Mouse (Mus musculus) midbrain, postnatal 0 days (tissue): ENCODE measurements at regions not wholly inside any gene's neighbourhood (a gene's known extent, or its start where the extent isn't known, plus 50 kb on each side); places are given as distances from the start of the nearest gene placed in this dataset.

Source experiments
- ATAC-seq: fragments of 200-750 bp; cut with Nextera tagmentation; 2 replicates; pipeline ENCODE4 v1.8.0; 2017; ENCODE audit warnings: moderate number of reproducible peaks, mild to moderate bottlenecking, moderate TSS enrichment, moderate library complexity; ENCODE audit not compliant: low FRiP score
- DNase-seq: peaks from one replicate; pipeline ENCODE4 v3.0.0-alpha.2; 2015; ENCODE audit warnings: low spot score
- H3K27ac ChIP-seq: fragments of 300-500 bp; sonication (generic); 2 replicates; pipeline ENCODE4 v1.5.1; 2014; ENCODE audit warnings: low read depth, mild to moderate bottlenecking, low read length, mixed read lengths
- H3K27me3 ChIP-seq: fragments of 300-500 bp; sonication (generic); 2 replicates; pipeline ENCODE4 v1.6.1; 2014; ENCODE audit warnings: low read length, control low read depth, mixed read lengths; ENCODE audit not compliant: insufficient read depth
- H3K36me3 ChIP-seq: fragments of 300-500 bp; sonication (generic); 2 replicates; pipeline ENCODE4 v1.6.1; 2014; ENCODE audit warnings: low read length, control low read depth, mixed read lengths; ENCODE audit not compliant: insufficient read depth
- H3K4me1 ChIP-seq: fragments of 300-500 bp; sonication (generic); 2 replicates; pipeline ENCODE4 v1.6.1; 2014; ENCODE audit warnings: mild to moderate bottlenecking, control low read depth, antibody characterized with exemption, low read length, mixed read lengths; ENCODE audit not compliant: insufficient read depth
- H3K4me2 ChIP-seq: fragments of 300-500 bp; sonication (generic); 2 replicates; pipeline ENCODE4 v1.6.1; 2014; ENCODE audit warnings: low read depth, mild to moderate bottlenecking, low read length, mixed read lengths; ENCODE audit not compliant: poor library complexity, severe bottlenecking
- H3K4me3 ChIP-seq: fragments of 300-500 bp; sonication (generic); 2 replicates; pipeline ENCODE4 v1.5.1; 2014; ENCODE audit warnings: low read depth, mild to moderate bottlenecking, low read length, moderate library complexity
- H3K9ac ChIP-seq: fragments of 300-500 bp; sonication (generic); replicated peaks from 2 replicates; pipeline ENCODE4 v1.6.1; 2014; ENCODE audit warnings: mild to moderate bottlenecking, low read length, moderate library complexity, mixed read lengths; ENCODE audit not compliant: poor library complexity, severe bottlenecking
- H3K9me3 ChIP-seq: fragments of 300-500 bp; sonication (generic); 2 replicates; pipeline ENCODE4 v1.6.1; 2016; ENCODE audit warnings: low read length, control low read depth
- CTCF ChIP-seq: IDR thresholded peaks from 2 replicates; pipeline ENCODE4 v1.5.1; 2016; ENCODE audit warnings: antibody characterized with exemption, mild to moderate bottlenecking
- WGBS: fragments of 180-500 bp; shearing (Covaris S2); extraction: QIAGEN DNeasy Blood & Tissue Kit; methylation state at CpG from one replicate; pipeline ENCODE4 v1.1.7; 2014; 5-methylcytosine and 5-hydroxymethylcytosine counted together

DNA sequence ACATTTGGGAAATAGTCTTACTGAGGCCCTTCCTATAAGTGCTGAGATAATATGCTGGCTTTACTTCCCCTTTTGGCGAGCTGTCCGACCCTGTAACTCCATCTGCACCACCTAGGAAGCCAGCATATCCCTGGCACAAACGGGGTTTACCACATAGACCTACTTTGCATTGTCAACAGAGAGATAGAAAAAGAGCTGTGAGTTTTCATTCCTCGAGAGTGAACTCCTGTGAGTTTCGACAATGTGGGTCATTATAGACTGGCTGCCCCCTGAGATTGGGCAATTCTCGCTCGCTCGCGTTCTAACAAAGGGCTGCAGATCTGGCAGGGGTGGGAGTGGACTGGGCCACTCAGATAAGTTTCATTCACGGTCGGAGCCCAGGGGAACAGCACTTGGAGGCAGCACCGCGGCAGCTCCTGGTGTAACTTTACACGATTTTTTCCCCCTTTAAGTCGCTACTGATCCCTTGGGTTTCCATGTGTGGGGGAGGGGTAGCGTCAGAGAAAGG, 98.3 kb upstream of the Adgrl2 start:
- WGBS: 4% methylated on average over 16 of the region's 16 CpGs
- Histone ChIP-seq H3K4me1 (no peaks in the 10 kb centered on the region; the same call in 1 of the 2 replicates), H3K9ac (0 out of 2 replicates have a peak overlapping the region, but pooled peaks have one; percentile 14), H3K36me3 (no peaks in the 10 kb centered on the region), H3K4me3 (peak overlapping the region; percentile 20), H3K9me3 (no peaks in the 10 kb centered on the region), H3K27me3 (no peaks in the 10 kb centered on the region), H3K27ac (no peak overlapping the region), H3K4me2 (peak overlapping the region; percentile 48)
- no peak for TF ChIP-seq CTCF
- DNase-seq (peak; percentile 12), ATAC-seq (no peak)

DNA sequence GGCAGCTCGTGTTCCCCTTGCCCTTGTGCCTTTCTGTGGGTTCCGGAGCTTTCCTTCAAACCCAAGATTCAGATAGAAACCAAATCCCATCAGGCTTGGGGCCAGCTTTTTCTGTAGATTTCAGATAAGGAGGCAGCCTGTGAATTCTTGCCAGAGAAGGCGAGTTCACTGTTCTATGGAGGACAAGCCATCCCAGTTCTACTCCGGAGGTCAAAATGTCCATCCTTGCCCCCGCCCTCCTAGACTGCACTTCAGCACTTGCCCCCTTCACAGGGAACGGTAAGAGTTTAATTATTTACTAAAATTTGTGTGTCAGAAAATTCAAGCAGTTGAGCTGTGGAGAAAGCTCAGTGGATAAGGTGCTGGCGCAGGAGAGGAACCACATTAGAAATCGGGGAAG, 97.1 kb upstream of the Adgrl2 start:
- Histone ChIP-seq H3K27me3 (no peaks in the 10 kb centered on the region), H3K9ac (no peak overlapping the region), H3K9me3 (no peaks in the 10 kb centered on the region), H3K27ac (no peak overlapping the region), H3K4me2 (no peak overlapping the region), H3K4me3 (no peak overlapping the region), H3K36me3 (no peaks in the 10 kb centered on the region), H3K4me1 (no peaks in the 10 kb centered on the region; the same call in 1 of the 2 replicates)
- DNase-seq (no peak), ATAC-seq (no peak)
- TF ChIP-seq CTCF: no peak
- WGBS: 90% methylated on average over 8 of the region's 8 CpGs

DNA sequence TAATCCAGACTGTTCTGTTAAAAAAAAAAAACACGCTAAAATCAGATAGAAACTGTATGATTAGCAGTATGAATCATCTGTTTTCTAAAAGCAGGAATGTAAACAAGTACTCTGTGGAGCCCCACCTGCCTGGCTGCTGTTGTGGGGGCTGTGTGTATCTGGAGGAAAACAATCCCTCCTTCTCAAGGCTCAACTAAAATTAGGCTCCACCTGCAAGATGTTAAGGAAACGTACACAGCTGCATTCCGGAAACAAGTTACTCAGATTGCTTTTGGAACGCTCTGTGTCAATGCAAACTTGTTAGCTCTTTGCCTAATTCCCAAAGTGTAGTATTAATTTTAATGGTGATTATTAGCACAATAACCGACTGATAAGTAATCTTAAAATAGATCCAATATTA, 96.3 kb upstream of the Adgrl2 start:
- Histone ChIP-seq H3K9me3 (no peaks in the 10 kb centered on the region), H3K36me3 (no peaks in the 10 kb centered on the region), H3K27ac (no peak overlapping the region), H3K4me1 (no peaks in the 10 kb centered on the region; the same call in 1 of the 2 replicates), H3K9ac (no peak overlapping the region), H3K27me3 (no peaks in the 10 kb centered on the region), H3K4me3 (no peak overlapping the region), H3K4me2 (no peak overlapping the region)
- DNase-seq (no peak), ATAC-seq (no peak)
- WGBS: 69% methylated on average over 5 of the region's 5 CpGs
- TF ChIP-seq CTCF: no peak

DNA sequence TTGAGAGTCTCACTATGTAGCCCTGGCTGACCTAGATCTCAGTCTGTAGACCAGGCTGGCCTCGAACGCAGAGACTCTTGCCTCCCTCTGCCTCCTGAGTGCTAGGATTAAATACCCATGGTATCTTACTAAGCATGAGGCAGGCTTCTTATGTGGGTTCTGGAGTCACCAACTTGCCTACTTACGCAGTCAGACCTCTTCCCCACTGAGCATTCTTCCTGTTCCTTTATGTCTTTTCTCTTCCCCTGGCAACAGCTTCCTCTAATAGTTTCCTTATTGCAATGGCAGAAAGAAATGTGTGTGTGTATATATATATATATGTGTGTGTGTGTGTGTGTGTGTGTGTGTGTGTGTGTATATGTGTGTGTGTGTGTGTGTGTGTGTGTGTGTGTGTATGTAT, 95.7 kb upstream of the Adgrl2 start:
- Histone ChIP-seq H3K4me2 (no peak overlapping the region), H3K27me3 (no peaks in the 10 kb centered on the region), H3K36me3 (no peaks in the 10 kb centered on the region), H3K27ac (no peak overlapping the region), H3K9me3 (no peaks in the 10 kb centered on the region), H3K4me1 (no peaks in the 10 kb centered on the region; the same call in 1 of the 2 replicates), H3K4me3 (no peak overlapping the region), H3K9ac (no peak overlapping the region)
- 67% methylated on average over 3 of the region's 3 CpGs for WGBS
- TF ChIP-seq CTCF: no peak
- no peak for DNase-seq
- ATAC-seq: no peak

DNA sequence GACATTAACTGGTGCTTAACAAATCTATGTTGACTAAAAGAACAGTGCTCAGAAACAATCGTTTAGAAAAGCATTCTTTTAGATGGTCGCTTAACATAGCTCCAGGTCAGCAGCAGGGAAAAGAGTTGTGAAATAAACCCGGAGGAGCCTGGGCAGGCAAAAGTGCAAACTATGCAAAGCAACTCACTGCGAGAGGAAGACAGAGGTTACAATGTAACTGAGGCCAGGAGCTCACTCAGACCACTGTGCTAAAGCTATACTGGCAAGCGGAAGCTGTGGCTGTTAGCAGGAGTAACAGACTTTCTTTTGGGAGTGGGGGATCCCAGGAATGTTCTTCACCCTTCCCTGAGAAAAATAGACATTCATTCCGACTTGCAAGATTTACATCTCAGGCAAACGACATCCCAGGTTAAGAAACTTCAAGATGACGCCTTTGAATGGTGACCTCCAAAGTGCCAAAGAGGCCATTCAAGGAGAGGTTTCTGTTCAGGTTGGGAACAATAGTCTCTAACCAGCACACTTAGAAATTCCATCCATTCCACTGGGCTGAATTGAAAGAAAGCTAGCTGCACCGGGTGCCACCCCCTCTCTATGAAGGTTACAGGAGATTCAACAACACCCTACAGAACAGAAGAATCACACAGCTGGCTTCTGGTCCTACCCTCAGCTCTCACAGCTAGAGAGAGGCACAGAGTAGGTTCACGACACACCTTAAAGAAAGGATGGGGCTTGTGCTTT, 94.7 kb upstream of the Adgrl2 start:
- TF ChIP-seq CTCF: no peak
- no peak overlapping the region for H3K27ac ChIP-seq
- H3K4me1 ChIP-seq: no peaks in the 10 kb centered on the region; the same call in 1 of the 2 replicates
- ATAC-seq (no peak), DNase-seq (no peak)
- 65% methylated on average over 10 of the region's 10 CpGs for WGBS
- H3K9ac ChIP-seq: no peak overlapping the region
- H3K4me2 ChIP-seq: no peak overlapping the region
- no peaks in the 10 kb centered on the region for H3K27me3 ChIP-seq
- no peaks in the 10 kb centered on the region for H3K36me3 ChIP-seq
- no peak overlapping the region for H3K4me3 ChIP-seq
- no peaks in the 10 kb centered on the region for H3K9me3 ChIP-seq

DNA sequence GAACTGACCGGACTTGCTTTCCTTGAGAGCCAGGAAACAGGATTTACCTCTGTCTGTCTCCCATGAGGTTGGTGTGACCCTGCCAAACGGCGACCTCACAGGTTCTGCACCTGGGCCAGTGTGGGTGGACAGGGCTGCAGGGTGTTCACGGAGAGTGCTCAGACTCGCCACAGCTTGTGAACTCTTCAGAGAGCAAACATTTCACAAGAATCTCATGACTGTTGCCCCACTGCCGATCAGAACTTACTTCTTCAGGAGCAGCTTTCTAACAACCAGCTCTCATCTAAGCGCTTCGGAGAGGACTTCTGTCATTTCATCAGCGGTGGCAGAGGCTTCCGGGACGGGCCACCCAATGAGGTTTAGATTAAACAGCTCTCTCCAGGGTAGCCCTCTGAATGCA, 93.0 kb upstream of the Adgrl2 start:
- WGBS: 73% methylated on average over 11 of the region's 11 CpGs
- no peak overlapping the region for H3K9ac ChIP-seq
- no peak overlapping the region for H3K4me2 ChIP-seq
- no peak overlapping the region for H3K4me3 ChIP-seq
- no peaks in the 10 kb centered on the region for H3K27me3 ChIP-seq
- TF ChIP-seq CTCF: no peak
- no peaks in the 10 kb centered on the region for H3K9me3 ChIP-seq
- no peaks in the 10 kb centered on the region for H3K36me3 ChIP-seq
- no peaks in the 10 kb centered on the region for H3K4me1 ChIP-seq
- H3K27ac ChIP-seq: no peak overlapping the region
- no peak for ATAC-seq
- no peak for DNase-seq
